Mouse (Mus musculus) intestine, embryonic 15.5 days (tissue): ENCODE results near the gene B3gnt9. TPM values are rescaled to one million over a fixed set of nuclear protein-coding genes. Genes with fewer than 3 reads are reported as not detected.
"Not testable (repeated sequence)": the region's sequence is repeated elsewhere in the genome, so short reads cannot be mapped to it uniquely, and the experiment has no call there.

ENCODE experiments used
- ATAC-seq: fragments of 200-750 bp; cut with Nextera tagmentation; 2 replicates; pipeline ENCODE4 v1.8.0; 2017; ENCODE audit warnings: moderate TSS enrichment, moderate library complexity
- H3K27ac ChIP-seq: fragments of 300-500 bp; sonication (generic); 2 replicates; pipeline ENCODE4 v1.5.1; 2015; ENCODE audit warnings: mild to moderate bottlenecking, inconsistent platforms
- H3K27me3 ChIP-seq: fragments of 300-500 bp; sonication (generic); replicated peaks from 2 replicates; pipeline ENCODE4 v1.6.1; 2015; ENCODE audit warnings: inconsistent platforms
- H3K36me3 ChIP-seq: fragments of 300-500 bp; sonication (generic); 2 replicates; pipeline ENCODE4 v1.6.1; 2015; ENCODE audit warnings: inconsistent platforms
- H3K4me1 ChIP-seq: fragments of 300-500 bp; sonication (generic); replicated peaks from 2 replicates; pipeline ENCODE4 v1.6.1; 2015; ENCODE audit warnings: inconsistent platforms
- H3K4me2 ChIP-seq: fragments of 300-500 bp; sonication (generic); replicated peaks from 2 replicates; pipeline ENCODE4 v1.6.1; 2015; ENCODE audit warnings: mild to moderate bottlenecking, inconsistent platforms
- H3K4me3 ChIP-seq: fragments of 300-500 bp; sonication (generic); replicated peaks from 2 replicates; pipeline ENCODE4 v1.5.1; 2015; ENCODE audit warnings: inconsistent platforms
- H3K9ac ChIP-seq: fragments of 300-500 bp; sonication (generic); 2 replicates; pipeline ENCODE4 v1.6.1; 2015; ENCODE audit warnings: inconsistent platforms
- H3K9me3 ChIP-seq: fragments of 300-500 bp; sonication (generic); 2 replicates; pipeline ENCODE4 v1.6.1; 2016; ENCODE audit warnings: inconsistent platforms
- WGBS: fragments of 180-500 bp; shearing (Covaris S2); methylation state at CpG from one replicate; pipeline ENCODE4 v1.1.7; 2015; 5-methylcytosine and 5-hydroxymethylcytosine counted together
- polyA plus RNA-seq: library from polyadenylated mRNA; unstranded; fragments of >200 nt; fragmentation: Nextera tagmentation; extraction: Ambion mirVana; gene quantifications from 2 replicates; pipeline ENCODE4 v1.2.1, GENCODE M21; 2015

B3gnt9 gene
- polyA plus RNA-seq, 1 experiment from 2014 or later = 19.5 TPM

GRCm38 (mm10) chr8:105252680-105253537 is 2.0 kb downstream of the B3gnt9 start:
- Histone ChIP-seq H3K4me3 (no peak overlapping the region), H3K4me1 (peaks cover 22% of the 10 kb centered on the region), H3K4me2 (no peak overlapping the region), H3K27ac (no peak overlapping the region), H3K9me3 (no peaks in the 10 kb centered on the region), H3K36me3 (peaks cover 29% of the 10 kb centered on the region), H3K9ac (no peak overlapping the region), H3K27me3 (no peaks in the 10 kb centered on the region)
- WGBS = 81% methylated on average over 10 of the region's 10 CpGs
- ATAC-seq = no peak

- H3K9ac ChIP-seq = no peak overlapping the region
- ATAC-seq = no peak
- H3K4me2 ChIP-seq = no peak overlapping the region
- no peaks in the 10 kb centered on the region for H3K9me3 ChIP-seq
- WGBS = 93% methylated on average over 6 of the region's 6 CpGs
- H3K4me1 ChIP-seq = peaks cover 22% of the 10 kb centered on the region
- no peak overlapping the region for H3K27ac ChIP-seq
- no peak overlapping the region for H3K4me3 ChIP-seq
- H3K36me3 ChIP-seq = peaks cover 32% of the 10 kb centered on the region
- no peaks in the 10 kb centered on the region for H3K27me3 ChIP-seq
Observed at GRCm38 (mm10) chr8:105251954-105252353, 3.0 kb downstream of the B3gnt9 start.

GRCm38 (mm10) chr8:105241016-105241415 is 13.9 kb downstream of the B3gnt9 start:
- no peak overlapping the region for H3K4me3 ChIP-seq
- no peaks in the 10 kb centered on the region for H3K4me1 ChIP-seq
- no peak overlapping the region for H3K4me2 ChIP-seq
- no peak for ATAC-seq
- H3K27ac ChIP-seq = no peak overlapping the region
- H3K27me3 ChIP-seq = no peaks in the 10 kb centered on the region
- 95% methylated on average over 7 of the region's 7 CpGs for WGBS
- H3K9ac ChIP-seq = no peak overlapping the region
- peaks cover 14% of the 10 kb centered on the region for H3K36me3 ChIP-seq
- H3K9me3 ChIP-seq = no peaks in the 10 kb centered on the region

- 88% methylated on average over 14 of the region's 14 CpGs for WGBS
- H3K4me2 ChIP-seq = no peak overlapping the region
- H3K4me3 ChIP-seq = no peak overlapping the region
- H3K9ac ChIP-seq = no peak overlapping the region
- H3K4me1 ChIP-seq = 0 out of 2 replicates have a peak, but pooled peaks cover 2% of the 10 kb centered on the region
- H3K27me3 ChIP-seq = no peaks in the 10 kb centered on the region
- H3K36me3 ChIP-seq = peaks cover 17% of the 10 kb centered on the region
- no peak for ATAC-seq
- no peaks in the 10 kb centered on the region for H3K9me3 ChIP-seq
- no peak overlapping the region for H3K27ac ChIP-seq
Observed at GRCm38 (mm10) chr8:105237442-105238142, 17.4 kb downstream of the B3gnt9 start.

GRCm38 (mm10) chr8:105235206-105235605 is 19.7 kb downstream of the B3gnt9 start:
- no peaks in the 10 kb centered on the region for H3K27me3 ChIP-seq
- no peaks in the 10 kb centered on the region for H3K9me3 ChIP-seq
- peaks cover 8% of the 10 kb centered on the region; the same call in 1 of the 2 replicates for H3K36me3 ChIP-seq
- H3K9ac ChIP-seq = no peak overlapping the region
- no peak overlapping the region for H3K4me3 ChIP-seq
- no peak overlapping the region for H3K4me2 ChIP-seq
- no peak for ATAC-seq
- no peak overlapping the region for H3K27ac ChIP-seq
- H3K4me1 ChIP-seq = 0 out of 2 replicates have a peak, but pooled peaks cover 2% of the 10 kb centered on the region
- WGBS = 68% methylated on average over 1 of the region's 1 CpGs

GRCm38 (mm10) chr8:105233126-105233935 is 21.6 kb downstream of the B3gnt9 start:
- WGBS = 22% methylated on average over 1 of the region's 1 CpGs

GRCm38 (mm10) chr8:105232321-105232693 is 22.6 kb downstream of the B3gnt9 start:
- not testable (repeated sequence) for H3K36me3 ChIP-seq, H3K4me1 ChIP-seq, H3K9me3 ChIP-seq, H3K4me2 ChIP-seq, H3K4me3 ChIP-seq, H3K9ac ChIP-seq, ATAC-seq, H3K27ac ChIP-seq, H3K27me3 ChIP-seq
- 92% methylated on average over 4 of the region's 4 CpGs for WGBS

More at GRCm38 (mm10) chr8:105233126-105233935, 21.6 kb downstream of the B3gnt9 start:
- Histone ChIP-seq H3K27me3 (no peaks in the 10 kb centered on the region), H3K9me3 (no peaks in the 10 kb centered on the region), H3K36me3 (0 out of 2 replicates have a peak, but pooled peaks cover 3% of the 10 kb centered on the region), H3K4me3 (no peak overlapping the region), H3K27ac (no peak overlapping the region), H3K4me1 (0 out of 2 replicates have a peak, but pooled peaks cover 2% of the 10 kb centered on the region), H3K9ac (no peak overlapping the region), H3K4me2 (no peak overlapping the region)
- 0 out of 2 replicates have a peak, but pooled peaks have one; percentile 23 for ATAC-seq

- H3K27ac ChIP-seq = no peak overlapping the region
- WGBS = 80% methylated on average over 12 of the region's 12 CpGs
- H3K4me2 ChIP-seq = no peak overlapping the region
- ATAC-seq = no peak
- H3K4me1 ChIP-seq = 0 out of 2 replicates have a peak, but pooled peaks cover 2% of the 10 kb centered on the region
- no peak overlapping the region for H3K9ac ChIP-seq
- no peaks in the 10 kb centered on the region for H3K27me3 ChIP-seq
- 0 out of 2 replicates have a peak, but pooled peaks cover 3% of the 10 kb centered on the region for H3K36me3 ChIP-seq
- no peaks in the 10 kb centered on the region for H3K9me3 ChIP-seq
- no peak overlapping the region for H3K4me3 ChIP-seq
Observed at GRCm38 (mm10) chr8:105231503-105232320, 23.2 kb downstream of the B3gnt9 start.

- peak overlapping the region; percentile 90 for H3K9ac ChIP-seq
- H3K4me2 ChIP-seq = peak overlapping the region; percentile 84
- H3K36me3 ChIP-seq = no peaks in the 10 kb centered on the region
- H3K4me1 ChIP-seq = peaks cover 9% of the 10 kb centered on the region
- peak overlapping the region; percentile 97 for H3K4me3 ChIP-seq
- H3K27ac ChIP-seq = 0 out of 2 replicates have a peak overlapping the region, but pooled peaks have one; percentile 88
- 12% methylated on average over 6 of the region's 6 CpGs for WGBS
- H3K27me3 ChIP-seq = no peaks in the 10 kb centered on the region
- H3K9me3 ChIP-seq = no peaks in the 10 kb centered on the region
- ATAC-seq = peak; percentile 20; the same call in 1 of the 2 replicates
Observed at GRCm38 (mm10) chr8:105225917-105226316, 29.0 kb downstream of the B3gnt9 start.

- Histone ChIP-seq H3K27ac (peak overlapping the region; percentile 88), H3K4me3 (peak overlapping the region; percentile 97), H3K27me3 (no peaks in the 10 kb centered on the region), H3K4me1 (peaks cover 9% of the 10 kb centered on the region), H3K9ac (peak overlapping the region; percentile 90), H3K9me3 (no peaks in the 10 kb centered on the region), H3K36me3 (no peaks in the 10 kb centered on the region), H3K4me2 (peak overlapping the region; percentile 84)
- ATAC-seq = no peak
- under 1% methylated on average over 27 of the region's 27 CpGs for WGBS
Observed at GRCm38 (mm10) chr8:105225272-105225593, 29.7 kb downstream of the B3gnt9 start.
